Mouse (Mus musculus) stomach, embryonic 15.5 days (tissue): ENCODE data around the gene Fhl5. TPM values are rescaled to one million over a fixed set of nuclear protein-coding genes. Genes with fewer than 3 reads are reported as not detected.
A peak's percentile ranks its signal among the peaks of the same experiment; 100 is the strongest.
"Not testable (repeated sequence)": the region's sequence is repeated elsewhere in the genome, so short reads cannot be mapped to it uniquely, and the experiment has no call there.

Experiments used
- ATAC-seq: fragments of 200-750 bp; cut with Nextera tagmentation; 2 replicates; pipeline ENCODE4 v1.8.0; 2017; ENCODE audit warnings: low read depth, moderate number of reproducible peaks, moderate TSS enrichment; ENCODE audit not compliant: insufficient read depth, low FRiP score
- H3K27ac ChIP-seq: fragments of 300-500 bp; sonication (generic); 2 replicates; pipeline ENCODE4 v1.5.1; 2015; ENCODE audit warnings: mild to moderate bottlenecking, inconsistent platforms
- H3K27me3 ChIP-seq: fragments of 300-500 bp; sonication (generic); replicated peaks from 2 replicates; pipeline ENCODE4 v1.6.1; 2015; ENCODE audit warnings: inconsistent platforms
- H3K36me3 ChIP-seq: fragments of 300-500 bp; sonication (generic); 2 replicates; pipeline ENCODE4 v1.6.1; 2015; ENCODE audit warnings: inconsistent platforms
- H3K4me1 ChIP-seq: fragments of 300-500 bp; sonication (generic); 2 replicates; pipeline ENCODE4 v1.6.1; 2015; ENCODE audit warnings: inconsistent platforms
- H3K4me2 ChIP-seq: fragments of 300-500 bp; sonication (generic); 2 replicates; pipeline ENCODE4 v1.6.1; 2015; ENCODE audit warnings: mild to moderate bottlenecking, inconsistent platforms
- H3K4me3 ChIP-seq: fragments of 300-500 bp; sonication (generic); replicated peaks from 2 replicates; pipeline ENCODE4 v1.5.1; 2015; ENCODE audit warnings: inconsistent platforms
- H3K9ac ChIP-seq: fragments of 300-500 bp; sonication (generic); 2 replicates; pipeline ENCODE4 v1.6.1; 2015; ENCODE audit warnings: inconsistent platforms
- H3K9me3 ChIP-seq: fragments of 300-500 bp; sonication (generic); 2 replicates; pipeline ENCODE4 v1.6.1; 2016; ENCODE audit warnings: inconsistent platforms
- WGBS: fragments of 180-500 bp; shearing (Covaris S2); methylation state at CpG from one replicate; pipeline ENCODE4 v1.1.7; 2015; 5-methylcytosine and 5-hydroxymethylcytosine counted together
- polyA plus RNA-seq: library from polyadenylated mRNA; unstranded; fragments of >200 nt; fragmentation: Nextera tagmentation; extraction: Ambion mirVana; gene quantifications from 2 replicates; pipeline ENCODE4 v1.2.1, GENCODE M21; 2015

Gene Fhl5
- 0.19 and 0.44 TPM in 2 replicates for polyA plus RNA-seq

- no peaks in the 10 kb centered on the region for H3K4me1 ChIP-seq
- no peaks in the 10 kb centered on the region for H3K27me3 ChIP-seq
- ATAC-seq: no peak
- H3K4me2 ChIP-seq: no peak within 1 kb of the TSS
- no peak within 1 kb of the TSS for H3K27ac ChIP-seq
- no peaks in the 10 kb centered on the region for H3K9me3 ChIP-seq
- no peak within 1 kb of the TSS for H3K9ac ChIP-seq
- no peaks in the 10 kb centered on the region for H3K36me3 ChIP-seq
- no peak within 1 kb of the TSS for H3K4me3 ChIP-seq
- 84% methylated on average over 3 of the region's 3 CpGs for WGBS
Measured at GRCm38 (mm10) chr4:25242776-25243175, at the start of gene Fhl5. Gene Fhl5 (minus strand): TSS chr4:25242876.

- ATAC-seq, H3K9me3 ChIP-seq, H3K36me3 ChIP-seq, H3K27me3 ChIP-seq, H3K4me3 ChIP-seq, H3K4me1 ChIP-seq, H3K4me2 ChIP-seq, H3K9ac ChIP-seq, H3K27ac ChIP-seq: not testable (repeated sequence)
- WGBS: 85% methylated on average over 1 of the region's 1 CpGs
Measured at GRCm38 (mm10) chr4:25285002-25285401, 42.3 kb upstream of the Fhl5 start.

- Histone ChIP-seq H3K9me3 (no peaks in the 10 kb centered on the region), H3K4me2 (peak within 1 kb of the TSS; percentile 58), H3K4me1 (no peaks in the 10 kb centered on the region; the same call in 1 of the 2 replicates), H3K27me3 (no peaks in the 10 kb centered on the region), H3K9ac (peak within 1 kb of the TSS; percentile 87), H3K4me3 (peak within 1 kb of the TSS; percentile 78), H3K27ac (peak within 1 kb of the TSS; percentile 98), H3K36me3 (peaks cover 10% of the 10 kb centered on the region)
- ATAC-seq: peak; percentile 99
- WGBS: under 1% methylated on average over 30 of the region's 30 CpGs
Measured at GRCm38 (mm10) chr4:25281671-25282038, 39.0 kb upstream of the Fhl5 start, which contains the start of gene Ufl1. Gene Ufl1 (minus strand): TSS chr4:25281821.

GRCm38 (mm10) chr4:25280938-25281670 lies 38.4 kb upstream of the Fhl5 start:
- H3K27me3 ChIP-seq: no peaks in the 10 kb centered on the region
- H3K4me2 ChIP-seq: peak overlapping the region; percentile 58
- no peaks in the 10 kb centered on the region for H3K9me3 ChIP-seq
- 2% methylated on average over 32 of the region's 32 CpGs for WGBS
- peak; percentile 90 for ATAC-seq
- peak overlapping the region; percentile 98 for H3K27ac ChIP-seq
- H3K36me3 ChIP-seq: peaks cover 10% of the 10 kb centered on the region
- peak overlapping the region; percentile 87 for H3K9ac ChIP-seq
- peak overlapping the region; percentile 78 for H3K4me3 ChIP-seq
- no peaks in the 10 kb centered on the region; the same call in 1 of the 2 replicates for H3K4me1 ChIP-seq

GRCm38 (mm10) chr4:25272861-25273627 lies 30.4 kb upstream of the Fhl5 start:
- Histone ChIP-seq H3K9ac (no peak overlapping the region), H3K27me3 (no peaks in the 10 kb centered on the region), H3K4me2 (no peak overlapping the region), H3K4me1 (no peaks in the 10 kb centered on the region), H3K9me3 (no peaks in the 10 kb centered on the region), H3K4me3 (no peak overlapping the region), H3K27ac (no peak overlapping the region), H3K36me3 (peaks cover 43% of the 10 kb centered on the region)
- ATAC-seq: no peak
- 68% methylated on average over 7 of the region's 7 CpGs for WGBS

GRCm38 (mm10) chr4:25271926-25272325 lies 29.2 kb upstream of the Fhl5 start:
- ATAC-seq: no peak
- Histone ChIP-seq H3K27ac (no peak overlapping the region), H3K36me3 (peaks cover 46% of the 10 kb centered on the region), H3K4me1 (no peaks in the 10 kb centered on the region), H3K4me2 (no peak overlapping the region), H3K4me3 (no peak overlapping the region), H3K27me3 (no peaks in the 10 kb centered on the region), H3K9ac (no peak overlapping the region), H3K9me3 (no peaks in the 10 kb centered on the region)
- 81% methylated on average over 1 of the region's 1 CpGs for WGBS

- Histone ChIP-seq H3K36me3 (peaks cover 42% of the 10 kb centered on the region), H3K27me3 (no peaks in the 10 kb centered on the region), H3K9me3 (no peaks in the 10 kb centered on the region), H3K4me1 (no peaks in the 10 kb centered on the region), H3K4me2 (no peak overlapping the region), H3K9ac (no peak overlapping the region), H3K4me3 (no peak overlapping the region), H3K27ac (no peak overlapping the region)
- no peak for ATAC-seq
- 83% methylated on average over 3 of the region's 3 CpGs for WGBS
Measured at GRCm38 (mm10) chr4:25267144-25267543, 24.5 kb upstream of the Fhl5 start.

- Histone ChIP-seq H3K36me3 (peaks cover 13% of the 10 kb centered on the region), H3K4me3 (no peak overlapping the region), H3K4me1 (no peaks in the 10 kb centered on the region), H3K27me3 (no peaks in the 10 kb centered on the region), H3K9ac (no peak overlapping the region), H3K9me3 (no peaks in the 10 kb centered on the region), H3K27ac (no peak overlapping the region), H3K4me2 (no peak overlapping the region)
- ATAC-seq: no peak; the same call in 1 of the 2 replicates
- 83% methylated on average over 7 of the region's 7 CpGs for WGBS
Measured at GRCm38 (mm10) chr4:25257822-25258398, 15.2 kb upstream of the Fhl5 start.

GRCm38 (mm10) chr4:25235663-25236062 lies 7.0 kb downstream of the Fhl5 start:
- H3K36me3 ChIP-seq, H3K27ac ChIP-seq, ATAC-seq, H3K9me3 ChIP-seq, H3K9ac ChIP-seq, H3K4me2 ChIP-seq, H3K4me3 ChIP-seq, H3K27me3 ChIP-seq, H3K4me1 ChIP-seq: not testable (repeated sequence)
- WGBS: 88% methylated on average over 1 of the region's 1 CpGs

GRCm38 (mm10) chr4:25233767-25234166 lies 8.9 kb downstream of the Fhl5 start:
- H3K9ac ChIP-seq, ATAC-seq, H3K4me2 ChIP-seq, H3K4me1 ChIP-seq, H3K36me3 ChIP-seq, H3K27ac ChIP-seq, H3K27me3 ChIP-seq, H3K9me3 ChIP-seq, H3K4me3 ChIP-seq: not testable (repeated sequence)
- 71% methylated on average over 1 of the region's 1 CpGs for WGBS

GRCm38 (mm10) chr4:25232546-25232945 lies 10.1 kb downstream of the Fhl5 start:
- ATAC-seq: no peak
- WGBS: 82% methylated on average over 3 of the region's 3 CpGs
- no peak overlapping the region for H3K4me2 ChIP-seq
- H3K9me3 ChIP-seq: no peaks in the 10 kb centered on the region
- H3K4me1 ChIP-seq: no peaks in the 10 kb centered on the region
- no peaks in the 10 kb centered on the region for H3K36me3 ChIP-seq
- H3K9ac ChIP-seq: no peak overlapping the region
- no peak overlapping the region for H3K27ac ChIP-seq
- H3K4me3 ChIP-seq: no peak overlapping the region
- H3K27me3 ChIP-seq: no peaks in the 10 kb centered on the region

GRCm38 (mm10) chr4:25227527-25227926 lies 15.1 kb downstream of the Fhl5 start:
- Histone ChIP-seq H3K4me2 (no peak overlapping the region), H3K36me3 (no peaks in the 10 kb centered on the region), H3K27ac (no peak overlapping the region), H3K9me3 (no peaks in the 10 kb centered on the region), H3K4me3 (no peak overlapping the region), H3K27me3 (no peaks in the 10 kb centered on the region), H3K4me1 (no peaks in the 10 kb centered on the region), H3K9ac (no peak overlapping the region)
- 27% methylated on average over 1 of the region's 1 CpGs for WGBS
- ATAC-seq: no peak
